Mouse (Mus musculus) cortical plate, adult 2 months (tissue): ENCODE data around the gene Arrdc1. TPM values are rescaled to one million over a fixed set of nuclear protein-coding genes. Genes with fewer than 3 reads are reported as not detected.
"Not testable (repeated sequence)": the region's sequence is repeated elsewhere in the genome, so short reads cannot be mapped to it uniquely, and the experiment has no call there.

Experiments
- H3K27ac ChIP-seq: fragments of 200-500 bp; 2 replicates; pipeline ENCODE4 v1.5.1; 2012; ENCODE audit warnings: low read length, control low read depth, inconsistent platforms; ENCODE audit not compliant: insufficient read depth
- H3K4me1 ChIP-seq: fragments of 200-500 bp; 2 replicates; pipeline ENCODE4 v1.6.1; 2011; ENCODE audit warnings: low read length; ENCODE audit not compliant: control insufficient read depth, insufficient read depth
- H3K4me3 ChIP-seq: fragments of 200-500 bp; 2 replicates; pipeline ENCODE4 v1.5.1; 2011; ENCODE audit warnings: mild to moderate bottlenecking, low read length, control low read depth; ENCODE audit not compliant: insufficient read depth
- CTCF ChIP-seq: fragments of 200-500 bp; IDR thresholded peaks from 2 replicates; pipeline ENCODE4 v1.5.1; 2011; ENCODE audit warnings: mild to moderate bottlenecking, control low read depth, low read length; ENCODE audit not compliant: insufficient read depth; ENCODE audit errors: extremely low read depth
- POLR2A ChIP-seq: fragments of 200-500 bp; IDR thresholded peaks from 2 replicates; pipeline ENCODE4 v1.6.1; 2011; ENCODE audit warnings: mild to moderate bottlenecking, low read length, control low read depth; ENCODE audit not compliant: insufficient read depth; ENCODE audit errors: extremely low read depth
- polyA plus RNA-seq: library from polyadenylated mRNA; depleted of rRNA; stranded (reverse); fragments of >200 nt; gene quantifications from 2 replicates; pipeline ENCODE4 v1.2.3, GENCODE M21; 2012

The Arrdc1 gene
- polyA plus RNA-seq, 1 experiment: 40.4 TPM

DNA sequence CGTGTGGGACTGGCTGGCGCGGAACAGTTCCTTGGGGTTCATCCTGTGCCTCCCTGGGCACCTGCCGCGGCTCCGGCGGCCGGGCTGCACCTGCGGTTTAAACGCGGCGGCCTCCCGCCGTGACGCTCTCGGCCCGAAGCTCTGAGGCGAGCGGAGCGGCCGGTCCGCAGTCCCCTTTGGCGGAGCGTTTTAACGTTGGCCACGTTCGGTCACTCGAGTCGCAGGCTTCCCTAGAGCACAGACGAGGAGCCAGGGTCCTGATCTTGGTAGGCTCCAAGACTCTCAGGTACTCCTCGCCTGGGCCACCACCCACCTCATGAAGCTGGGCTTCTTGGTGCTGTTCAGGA is 15.1 kb upstream of the Arrdc1 start:
- peak overlapping the region; percentile 42 for H3K4me3 ChIP-seq
- H3K4me1 ChIP-seq: 0 out of 2 replicates have a peak, but pooled peaks cover 1% of the 10 kb centered on the region
- TF ChIP-seq CTCF (no peak), POLR2A (no peak)
- no peak overlapping the region for H3K27ac ChIP-seq

DNA sequence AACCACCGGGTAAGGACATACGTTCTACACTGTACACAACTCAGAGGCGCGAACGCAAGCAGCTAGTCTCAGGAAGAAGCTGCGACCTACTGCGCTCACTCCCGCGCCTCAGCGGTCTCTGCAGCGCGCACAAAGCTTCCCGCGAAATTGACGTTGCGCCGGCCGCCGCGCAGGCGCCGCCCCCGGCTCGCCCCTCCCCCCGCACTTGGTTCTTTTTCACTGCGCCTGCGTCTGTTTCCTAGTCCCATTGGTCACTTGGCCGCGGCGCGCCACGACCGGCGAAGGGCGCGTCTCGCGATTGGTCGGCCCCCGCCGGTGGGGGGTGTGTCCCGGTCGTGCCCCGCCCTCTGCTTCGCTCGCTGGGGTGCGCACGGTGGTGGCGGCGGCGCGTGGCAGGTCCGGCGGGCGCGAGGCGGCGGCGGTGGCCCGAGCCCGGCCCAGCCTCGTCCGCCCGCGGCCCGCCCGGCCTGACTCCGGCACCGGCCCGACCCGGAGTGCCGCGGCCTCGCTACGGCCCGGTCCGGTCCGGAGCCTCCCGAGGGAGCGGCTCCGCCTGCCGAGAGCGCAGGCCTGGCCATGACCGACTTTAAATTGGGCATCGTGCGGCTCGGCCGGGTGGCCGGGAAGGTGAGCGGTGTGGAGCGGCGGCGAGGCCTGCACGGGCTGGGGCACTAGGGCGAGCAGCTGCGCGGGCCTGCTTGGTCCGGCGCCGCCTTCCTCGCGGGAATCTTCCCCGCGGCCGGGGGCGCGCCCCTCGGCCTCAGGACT is 14.6 kb upstream of the Arrdc1 start, which contains the start of gene Zmynd19:
Zmynd19 (plus strand) TSS at position 372 of the 768 bp plus-strand sequence.
- H3K4me3 ChIP-seq: peak within 1 kb of the TSS; percentile 42
- 0 out of 2 replicates have a peak, but pooled peaks cover 1% of the 10 kb centered on the region for H3K4me1 ChIP-seq
- TF ChIP-seq POLR2A (no peak), CTCF (no peak)
- no peak within 1 kb of the TSS for H3K27ac ChIP-seq

DNA sequence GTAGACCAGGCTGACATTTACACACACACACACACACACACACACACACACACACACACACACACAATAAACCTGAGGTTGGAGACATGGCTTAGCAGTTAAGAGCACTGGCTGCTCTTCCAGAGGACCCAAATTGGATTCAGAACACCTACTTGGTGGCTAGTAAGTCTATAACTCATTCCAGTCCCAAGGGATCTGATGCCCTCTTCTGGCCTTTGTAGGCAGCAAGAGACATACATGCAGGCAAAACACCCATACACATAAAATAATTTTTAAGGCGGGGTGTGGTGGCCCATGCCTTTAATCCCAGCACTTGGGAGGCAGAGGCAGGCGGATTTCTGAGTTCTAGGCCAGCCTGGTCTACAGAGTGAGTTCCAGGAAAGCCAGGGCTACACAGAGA is 9.3 kb upstream of the Arrdc1 start:
- not testable (repeated sequence) for H3K27ac ChIP-seq, H3K4me3 ChIP-seq, H3K4me1 ChIP-seq
- TF ChIP-seq CTCF: peak; percentile 37; the same call in 1 of the 2 replicates

DNA sequence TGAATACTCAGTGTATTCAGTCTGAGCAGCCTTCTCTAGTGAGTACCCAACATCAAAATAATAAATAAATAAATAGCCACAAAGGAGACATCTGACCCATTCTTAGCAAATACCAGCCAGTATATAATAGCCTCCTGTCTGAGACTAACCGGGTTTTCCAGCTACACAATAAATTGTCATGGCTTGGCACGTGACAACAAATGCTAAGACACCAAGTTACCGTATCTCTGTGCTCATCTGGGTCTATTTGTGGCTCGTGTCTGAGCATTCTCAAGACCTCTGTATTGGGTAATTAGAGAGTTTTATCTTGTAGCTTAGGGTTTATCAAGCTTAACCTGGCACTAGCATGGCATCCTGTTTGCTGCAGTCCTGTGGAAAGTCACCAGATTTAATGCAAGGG is 7.0 kb upstream of the Arrdc1 start:
- H3K4me1 ChIP-seq: no peaks in the 10 kb centered on the region
- no peak for TF ChIP-seq CTCF
- no peak for TF ChIP-seq POLR2A
- H3K27ac ChIP-seq: no peak overlapping the region
- H3K4me3 ChIP-seq: no peak overlapping the region

DNA sequence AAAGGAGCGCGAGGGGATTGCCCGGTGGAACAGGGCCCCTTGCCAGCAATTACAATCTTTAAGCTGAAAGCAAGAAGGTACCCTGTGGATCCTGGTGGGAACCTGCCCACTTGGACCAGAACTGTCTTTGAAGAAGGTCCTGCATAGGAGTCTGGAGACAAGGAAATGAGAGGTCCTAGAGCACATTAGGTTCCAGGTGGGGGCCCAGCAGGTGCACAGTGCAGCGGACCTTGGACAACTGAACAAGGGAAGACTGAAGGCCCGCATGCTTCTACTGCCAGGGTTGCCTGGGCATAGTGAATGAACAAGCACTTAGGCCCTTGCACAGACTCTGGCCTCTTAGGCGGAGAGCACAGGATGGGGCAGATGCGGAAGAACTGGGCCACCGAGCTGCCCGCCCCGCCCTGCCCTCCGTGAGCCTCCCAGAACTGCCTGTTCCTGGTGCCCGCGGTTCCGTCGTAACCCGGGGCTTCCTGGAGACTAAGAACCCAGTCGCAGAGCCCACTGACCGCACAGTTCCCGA is 550 bp downstream of the Arrdc1 start:
- TF ChIP-seq POLR2A (no peak), CTCF (no peak)
- Histone ChIP-seq H3K4me1 (peaks cover 2% of the 10 kb centered on the region; the same call in 1 of the 2 replicates), H3K4me3 (peak overlapping the region; percentile 28), H3K27ac (no peak overlapping the region)

DNA sequence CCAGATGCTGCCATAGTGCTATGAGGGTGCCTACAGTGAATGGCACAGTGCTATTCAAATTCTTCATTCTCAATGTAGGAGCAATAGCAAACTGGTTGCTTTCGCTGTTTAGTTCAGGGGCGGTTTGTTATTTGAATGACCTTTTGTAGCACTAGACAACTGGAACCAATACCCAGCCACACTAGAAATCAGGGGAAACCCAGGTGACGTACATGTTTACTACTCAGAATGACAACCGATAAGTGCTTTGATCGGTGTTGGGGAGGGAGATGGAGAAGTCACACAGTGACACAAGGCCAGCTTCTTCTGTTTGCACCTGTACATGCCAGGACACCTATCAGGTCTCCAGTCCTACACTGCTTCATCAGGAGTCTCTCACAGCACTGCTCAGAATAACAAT is 5.5 kb downstream of the Arrdc1 start:
- Histone ChIP-seq H3K4me1 (peaks cover 2% of the 10 kb centered on the region; the same call in 1 of the 2 replicates), H3K27ac (no peak overlapping the region), H3K4me3 (no peak overlapping the region)
- no peak for TF ChIP-seq POLR2A
- no peak for TF ChIP-seq CTCF

DNA sequence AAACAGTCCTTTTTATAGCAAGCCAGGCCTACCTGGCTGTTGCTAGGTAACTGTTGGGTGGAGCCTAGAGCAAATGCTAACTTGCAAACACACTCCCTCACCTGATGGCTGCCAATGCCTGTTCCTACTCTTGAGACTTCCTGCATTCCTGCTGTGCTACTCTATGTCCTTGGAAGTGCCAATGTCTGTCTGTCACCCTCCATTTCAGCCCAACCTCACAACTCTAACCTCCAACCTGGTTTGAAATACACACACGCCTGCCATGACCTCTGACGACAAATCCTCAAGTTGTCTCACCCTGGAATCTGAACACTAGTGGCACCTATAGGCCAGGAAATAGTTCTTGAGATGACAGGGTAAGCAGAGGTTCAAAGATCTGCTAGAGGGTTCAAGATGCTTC is 5.9 kb downstream of the Arrdc1 start:
- H3K4me3 ChIP-seq: no peak overlapping the region

DNA sequence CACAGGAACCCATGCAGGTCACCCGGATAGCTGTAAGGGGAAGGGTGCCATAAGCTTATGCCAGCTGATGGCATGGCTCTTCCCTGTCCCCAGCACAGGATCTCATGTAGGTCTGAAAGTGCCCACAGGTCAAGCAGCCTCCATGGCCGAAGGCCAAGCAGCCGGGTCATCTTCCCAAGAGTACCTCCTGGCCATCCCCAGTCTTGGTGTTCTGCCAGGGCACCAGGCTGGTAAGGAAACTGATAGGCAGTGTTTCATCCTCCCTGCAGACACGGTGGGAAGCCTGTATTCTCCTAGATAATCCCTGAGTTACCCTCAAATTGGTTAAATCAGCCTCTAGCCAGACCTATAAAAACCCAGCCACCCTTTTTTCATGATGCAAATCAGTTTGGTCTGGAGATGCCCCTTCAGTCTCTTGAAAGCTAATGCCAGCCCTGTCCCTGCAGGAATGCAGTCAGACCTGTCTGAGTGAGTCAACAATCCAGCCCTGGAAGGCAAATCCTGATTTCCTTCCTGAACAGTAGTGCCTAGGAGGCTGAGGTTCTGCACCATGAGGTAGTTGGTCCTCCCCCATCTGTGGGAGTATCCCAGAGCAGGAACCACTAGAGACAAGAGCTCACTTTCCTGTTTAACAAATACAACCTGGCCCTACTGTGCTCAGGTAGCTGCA is 7.1 kb downstream of the Arrdc1 start:
- H3K27ac ChIP-seq: no peak overlapping the region
- H3K4me3 ChIP-seq: no peak overlapping the region

More for the DNA sequence above, 5.9 kb downstream of the Arrdc1 start:
- no peak overlapping the region for H3K27ac ChIP-seq
- no peak for TF ChIP-seq POLR2A
- no peak for TF ChIP-seq CTCF
- H3K4me1 ChIP-seq: peaks cover 2% of the 10 kb centered on the region; the same call in 1 of the 2 replicates

DNA sequence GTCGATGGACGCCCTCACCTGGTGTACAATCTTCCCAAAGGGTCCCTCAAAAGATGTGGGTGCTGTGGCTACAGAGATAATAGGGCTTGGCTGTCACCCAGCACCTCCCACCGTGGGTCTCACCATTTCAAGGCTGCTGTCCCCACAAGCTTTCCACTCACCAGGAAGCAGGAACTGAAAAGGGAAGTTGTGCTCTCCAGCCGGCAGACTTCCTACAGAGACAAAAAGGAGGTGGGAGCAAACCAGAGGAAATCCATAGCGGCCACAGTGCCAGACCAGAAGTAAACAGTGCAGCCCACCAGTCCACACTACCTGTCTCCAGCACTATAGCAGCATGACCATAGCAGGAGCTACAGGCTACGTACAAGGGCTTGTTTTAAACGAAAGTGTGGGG is 8.1 kb downstream of the Arrdc1 start:
- Histone ChIP-seq H3K4me3 (no peak overlapping the region), H3K4me1 (no peaks in the 10 kb centered on the region), H3K27ac (no peak overlapping the region)
- TF ChIP-seq CTCF (no peak), POLR2A (no peak)

More for the DNA sequence above, 7.1 kb downstream of the Arrdc1 start:
- no peaks in the 10 kb centered on the region for H3K4me1 ChIP-seq
- TF ChIP-seq POLR2A (no peak), CTCF (no peak)

DNA sequence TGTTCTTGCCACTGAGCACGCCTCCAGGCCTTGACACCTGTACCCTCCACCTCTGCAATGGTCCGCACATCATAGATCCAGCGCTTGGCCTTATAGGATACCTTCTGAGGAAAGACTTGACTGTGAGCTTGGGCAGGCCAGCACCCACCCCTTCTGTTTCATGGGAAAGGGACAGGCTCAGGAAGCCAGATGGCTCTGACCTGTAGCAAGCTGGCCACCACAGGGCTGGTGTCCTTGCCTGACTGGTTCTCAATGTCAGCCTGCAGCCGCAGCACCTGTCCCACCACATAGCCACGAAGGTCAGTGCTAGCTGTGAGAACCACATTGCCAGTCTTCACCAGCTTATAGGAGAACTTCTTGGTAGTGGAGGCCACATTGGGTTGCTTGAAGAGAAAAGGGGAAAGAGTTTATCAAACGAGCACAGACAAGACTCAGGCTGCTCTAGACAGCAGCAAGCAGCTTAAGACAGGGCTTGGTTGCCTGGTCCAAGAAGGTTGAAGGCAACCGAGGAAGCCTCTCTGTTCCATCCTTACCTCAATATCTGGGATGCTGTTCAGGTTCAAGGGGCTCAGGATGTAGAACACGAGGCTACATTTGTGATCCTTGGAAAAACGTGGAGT is 8.6 kb downstream of the Arrdc1 start:
- TF ChIP-seq CTCF (no peak), POLR2A (no peak)

DNA sequence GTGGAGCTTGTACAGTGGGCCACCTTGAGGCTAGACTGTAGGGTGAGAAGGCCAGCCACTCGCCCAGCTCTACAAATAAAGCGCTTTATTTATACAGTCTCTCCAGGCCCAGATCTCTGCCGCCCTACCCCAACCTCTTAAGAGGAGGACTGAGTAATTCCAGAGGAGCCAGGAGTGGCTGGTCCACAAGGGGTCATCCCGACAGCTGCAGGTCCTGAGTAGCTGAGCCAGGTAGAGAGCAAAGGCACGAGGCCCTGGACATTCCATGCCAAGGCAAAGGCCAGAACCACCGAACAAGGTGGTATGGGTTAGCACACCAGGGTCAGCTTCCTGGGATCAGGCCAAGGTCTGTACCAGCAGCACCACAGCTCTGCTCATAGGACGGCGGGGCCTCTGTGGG is 9.8 kb downstream of the Arrdc1 start:
- TF ChIP-seq POLR2A: no peak
- TF ChIP-seq CTCF: no peak
- Histone ChIP-seq H3K27ac (no peak overlapping the region), H3K4me3 (no peak overlapping the region), H3K4me1 (no peaks in the 10 kb centered on the region)

More for the DNA sequence above, 8.6 kb downstream of the Arrdc1 start:
- H3K27ac ChIP-seq: no peak overlapping the region
- H3K4me3 ChIP-seq: no peak overlapping the region
- H3K4me1 ChIP-seq: no peaks in the 10 kb centered on the region
